Mouse (Mus musculus) heart, adult 9 months (tissue): ENCODE results near the gene A230050P20Rik.

Experiments used
- DNase-seq, 2 experiments: peaks; one replicate each; pipeline ENCODE4 v3.0.0; 2022; ENCODE audit warnings: low spot score in 2 of 2

A230050P20Rik gene

GRCm38 (mm10) chr9:20873521-20873920 lies 5.1 kb downstream of the A230050P20Rik start:
- DNase-seq, result no peak

GRCm38 (mm10) chr9:20875021-20875790 lies 6.8 kb downstream of the A230050P20Rik start:
- no peak for DNase-seq

- no peak for DNase-seq
Measured at GRCm38 (mm10) chr9:20876318-20877117, 8.1 kb downstream of the A230050P20Rik start.

- DNase-seq, result no peak
Measured at GRCm38 (mm10) chr9:20877118-20878040, 8.9 kb downstream of the A230050P20Rik start.

- peak; percentile 100 for DNase-seq
Measured at GRCm38 (mm10) chr9:20878041-20878709, 9.7 kb downstream of the A230050P20Rik start.

GRCm38 (mm10) chr9:20878710-20879065 lies 10.2 kb downstream of the A230050P20Rik start:
- DNase-seq, result peak in 1 of 2 experiments; percentile 52

GRCm38 (mm10) chr9:20879097-20879792 lies 10.8 kb downstream of the A230050P20Rik start, which contains the start of gene Angptl6:
Angptl6 (minus strand) TSS chr9:20879727.
- DNase-seq, result no peak

- no peak for DNase-seq
Measured at GRCm38 (mm10) chr9:20886563-20886962, 18.1 kb downstream of the A230050P20Rik start.

GRCm38 (mm10) chr9:20887191-20887590 lies 18.7 kb downstream of the A230050P20Rik start:
- DNase-seq, result no peak

GRCm38 (mm10) chr9:20887704-20888385 lies 19.4 kb downstream of the A230050P20Rik start, which contains the start of gene Ppan:
Ppan (plus strand) TSS chr9:20888175.
- DNase-seq, result peak; percentile 94 to 96

- no peak for DNase-seq
Measured at GRCm38 (mm10) chr9:20888386-20888765, 19.9 kb downstream of the A230050P20Rik start.

GRCm38 (mm10) chr9:20889185-20890141 lies 21.0 kb downstream of the A230050P20Rik start:
- no peak for DNase-seq

- no peak for DNase-seq
Measured at GRCm38 (mm10) chr9:20890411-20890810, 22.0 kb downstream of the A230050P20Rik start.

- no peak for DNase-seq
Measured at GRCm38 (mm10) chr9:20891339-20892103, 23.1 kb downstream of the A230050P20Rik start.

GRCm38 (mm10) chr9:20892104-20892653 lies 23.7 kb downstream of the A230050P20Rik start:
- no peak for DNase-seq

- no peak for DNase-seq
Measured at GRCm38 (mm10) chr9:20893069-20893468, 24.6 kb downstream of the A230050P20Rik start.

GRCm38 (mm10) chr9:20893590-20894343 lies 25.3 kb downstream of the A230050P20Rik start:
- DNase-seq, result no peak
